Mouse (Mus musculus): ENCODE results near the gene Arhgap23. TPM values are rescaled to one million over a fixed set of nuclear protein-coding genes. Genes with fewer than 3 reads are reported as not detected.

Gene Arhgap23
- polyA plus RNA-seq, 1 experiment from 2014 or later, result 5.9 TPM

DNA sequence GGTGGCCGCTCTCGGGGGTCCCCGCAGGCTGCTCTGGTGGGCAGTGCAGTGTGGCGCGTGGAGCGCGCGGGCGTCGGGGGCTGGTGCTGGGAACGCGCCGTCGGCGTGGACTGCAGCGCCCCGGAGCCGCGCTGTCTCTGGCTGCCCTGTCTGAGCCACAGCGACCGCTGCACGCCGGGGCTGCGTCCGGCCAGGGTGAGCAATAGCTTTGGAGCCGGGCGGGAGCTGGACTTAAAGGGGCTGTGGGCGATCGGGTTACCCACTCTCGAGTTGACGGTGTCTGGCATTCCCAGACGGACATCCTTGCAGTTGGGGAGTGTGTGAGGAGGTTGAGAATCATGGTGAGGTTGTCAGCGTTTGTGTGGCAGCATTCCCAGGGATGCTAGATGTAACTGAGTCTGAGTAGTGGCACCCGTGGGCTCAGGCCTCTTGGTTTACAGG is 25.1 kb downstream of the Arhgap23 start:
- Histone ChIP-seq H3K4me3 (replicated peaks) (peak overlapping the region; percentile 71), H3K9me3 (replicated peaks) (no peaks in the 10 kb centered on the region), H3K4me2 (peak overlapping the region; percentile 79), H3K27me3 (no peaks in the 10 kb centered on the region), H3K27ac (peak overlapping the region; percentile 93), H3K9ac (peak overlapping the region; percentile 80), H3K4me1 (peaks cover 88% of the 10 kb centered on the region), H3K36me3 (peaks cover 23% of the 10 kb centered on the region)
- WGBS, result under 1% methylated on average over 34 of the region's 34 CpGs
- peak; percentile 37 for ATAC-seq (replicated peaks; ENCODE audit: low FRiP score)

DNA sequence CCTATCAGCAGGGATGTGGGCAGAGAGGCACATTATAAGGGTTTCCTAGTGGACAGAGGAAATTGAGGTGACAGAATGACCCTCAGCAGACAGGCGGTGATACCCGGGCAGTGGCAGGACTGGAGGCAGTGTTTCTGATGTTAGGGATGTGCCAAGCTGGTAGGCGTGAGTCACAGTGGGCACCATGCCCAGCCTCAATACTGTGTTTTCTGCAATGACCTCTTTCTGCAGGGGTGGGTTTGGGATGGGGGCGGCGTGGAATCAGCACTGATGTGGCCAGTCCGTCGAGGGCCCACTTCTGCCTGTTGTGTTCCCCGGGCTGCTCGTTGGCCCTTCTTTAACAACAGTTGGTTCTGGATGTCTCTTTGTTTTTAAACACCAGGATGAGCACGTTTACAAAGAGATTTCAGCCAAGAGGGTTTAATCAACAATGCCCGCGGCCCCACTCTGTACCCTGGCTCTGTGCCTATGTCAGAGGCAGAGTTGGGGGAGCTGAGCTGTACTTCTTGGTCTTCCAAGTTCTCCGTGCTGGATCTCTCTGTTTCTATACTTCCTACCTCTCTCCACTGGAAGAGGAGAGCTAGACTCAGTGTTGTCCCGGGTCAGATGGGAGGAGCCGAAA is 25.8 kb downstream of the Arhgap23 start:
- peak overlapping the region; percentile 80 for H3K9ac ChIP-seq
- H3K4me2 ChIP-seq, result peak overlapping the region; percentile 79
- H3K4me1 ChIP-seq, result peaks cover 83% of the 10 kb centered on the region
- no peak for ATAC-seq (replicated peaks; ENCODE audit: low FRiP score)
- H3K36me3 ChIP-seq, result peaks cover 30% of the 10 kb centered on the region
- H3K9me3 ChIP-seq (replicated peaks), result no peaks in the 10 kb centered on the region
- H3K4me3 ChIP-seq (replicated peaks), result peak overlapping the region; percentile 71
- 49% methylated on average over 15 of the region's 15 CpGs for WGBS
- no peaks in the 10 kb centered on the region for H3K27me3 ChIP-seq
- H3K27ac ChIP-seq, result peak overlapping the region; percentile 93

DNA sequence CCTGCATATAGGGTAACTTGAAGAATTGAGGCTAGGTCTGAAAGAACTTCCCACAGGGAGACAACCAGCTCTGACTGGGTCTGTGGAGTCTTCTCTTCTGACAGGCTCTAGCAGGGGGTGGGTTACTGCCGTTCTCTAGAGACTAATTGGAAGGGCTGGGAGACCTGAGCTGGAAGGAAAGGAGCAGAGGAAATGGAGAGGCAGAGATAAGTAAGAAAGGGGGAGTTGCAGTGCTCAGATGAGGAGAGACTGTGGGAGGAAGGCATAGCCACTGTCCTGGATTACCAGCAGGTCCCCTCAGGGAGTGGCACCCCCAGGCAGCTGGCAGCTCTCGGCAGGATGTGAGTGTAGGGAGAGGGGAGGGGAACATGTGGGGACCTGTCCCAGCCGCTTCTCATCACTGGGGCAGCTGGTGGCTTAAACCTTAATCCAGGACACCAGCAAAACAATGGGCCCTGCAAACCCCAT is 26.4 kb downstream of the Arhgap23 start:
- peak overlapping the region; percentile 93 for H3K27ac ChIP-seq
- H3K4me3 ChIP-seq (replicated peaks), result peak overlapping the region; percentile 71
- H3K27me3 ChIP-seq, result no peaks in the 10 kb centered on the region
- H3K9me3 ChIP-seq (replicated peaks), result no peaks in the 10 kb centered on the region
- peaks cover 82% of the 10 kb centered on the region for H3K4me1 ChIP-seq
- H3K36me3 ChIP-seq, result peaks cover 36% of the 10 kb centered on the region
- 11% methylated on average over 3 of the region's 3 CpGs for WGBS
- ATAC-seq (replicated peaks; ENCODE audit: low FRiP score), result no peak
- peak overlapping the region; percentile 25 for H3K9ac ChIP-seq
- peak overlapping the region; percentile 79 for H3K4me2 ChIP-seq

DNA sequence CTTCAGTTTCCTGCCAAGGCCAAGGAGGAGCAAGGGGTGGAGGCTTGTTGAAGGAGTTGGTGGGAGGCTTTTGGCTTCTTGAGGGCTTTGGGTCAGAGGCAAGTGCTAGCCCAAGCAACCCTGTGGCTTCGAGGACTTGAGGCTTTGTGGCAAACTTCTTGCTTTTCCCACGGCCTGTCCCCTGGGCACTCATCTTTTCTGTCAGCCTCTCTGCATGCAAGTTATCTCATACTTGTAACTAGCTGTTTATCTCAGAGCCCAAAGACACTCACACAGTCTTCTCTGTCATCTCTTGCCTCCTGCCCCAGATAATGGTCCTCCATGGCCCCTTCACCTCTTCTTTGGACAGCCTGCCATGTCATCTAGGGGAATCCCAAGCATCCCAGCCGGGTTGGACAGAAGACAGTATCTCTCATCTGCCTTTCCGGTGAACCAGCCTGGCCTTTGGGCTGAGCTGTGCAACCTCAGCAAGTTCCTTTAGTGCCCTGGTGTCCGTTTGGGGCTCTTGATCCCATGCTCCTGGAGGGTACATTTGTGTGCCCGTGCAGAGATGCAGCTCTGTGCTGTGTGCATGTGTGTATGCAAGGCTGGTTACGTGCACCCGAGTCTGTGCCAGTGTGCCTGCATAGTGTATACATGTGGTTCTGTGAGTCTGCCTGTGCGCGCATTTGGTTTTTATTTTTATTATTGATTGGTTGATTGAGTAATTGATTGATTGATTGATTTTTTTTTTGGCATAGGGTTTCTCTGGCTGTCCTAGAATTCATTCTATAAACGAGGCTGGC is 27.8 kb downstream of the Arhgap23 start:
- ATAC-seq (replicated peaks; ENCODE audit: low FRiP score), result no peak
- 84% methylated on average over 11 of the region's 11 CpGs for WGBS
- no peak overlapping the region for H3K27ac ChIP-seq
- no peak overlapping the region; the same call in 1 of the 2 replicates for H3K9ac ChIP-seq
- H3K27me3 ChIP-seq, result no peaks in the 10 kb centered on the region
- H3K4me3 ChIP-seq (replicated peaks), result no peak overlapping the region
- H3K36me3 ChIP-seq, result peaks cover 48% of the 10 kb centered on the region
- no peaks in the 10 kb centered on the region for H3K9me3 ChIP-seq (replicated peaks)
- H3K4me2 ChIP-seq, result peak overlapping the region; percentile 79
- H3K4me1 ChIP-seq, result peaks cover 68% of the 10 kb centered on the region

DNA sequence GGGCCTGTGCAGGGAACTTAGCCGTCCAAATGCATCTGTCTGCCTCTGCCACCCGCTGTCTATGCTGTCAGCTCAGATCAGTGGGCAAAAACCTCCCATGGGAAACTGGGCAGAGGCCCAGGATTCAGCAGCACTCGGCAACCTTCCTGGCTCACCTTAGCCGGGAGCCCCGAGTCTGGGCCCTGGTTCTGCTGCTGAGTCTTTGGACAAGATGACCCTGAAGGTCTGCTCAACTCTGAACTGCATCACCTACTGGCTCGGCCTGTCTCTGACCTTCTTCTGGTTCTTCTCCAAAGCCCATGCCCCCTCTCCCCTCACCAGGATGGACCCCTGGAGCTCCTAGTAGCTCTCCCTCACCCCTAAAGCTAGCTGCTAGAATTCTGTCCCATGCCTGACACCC is 30.3 kb downstream of the Arhgap23 start:
- 77% methylated on average over 6 of the region's 6 CpGs for WGBS
- Histone ChIP-seq H3K9ac (no peak overlapping the region), H3K27ac (no peak overlapping the region), H3K4me2 (no peak overlapping the region), H3K27me3 (no peaks in the 10 kb centered on the region), H3K4me3 (replicated peaks) (no peak overlapping the region), H3K36me3 (peaks cover 63% of the 10 kb centered on the region), H3K4me1 (peaks cover 65% of the 10 kb centered on the region), H3K9me3 (replicated peaks) (no peaks in the 10 kb centered on the region)
- no peak for ATAC-seq (replicated peaks; ENCODE audit: low FRiP score)

DNA sequence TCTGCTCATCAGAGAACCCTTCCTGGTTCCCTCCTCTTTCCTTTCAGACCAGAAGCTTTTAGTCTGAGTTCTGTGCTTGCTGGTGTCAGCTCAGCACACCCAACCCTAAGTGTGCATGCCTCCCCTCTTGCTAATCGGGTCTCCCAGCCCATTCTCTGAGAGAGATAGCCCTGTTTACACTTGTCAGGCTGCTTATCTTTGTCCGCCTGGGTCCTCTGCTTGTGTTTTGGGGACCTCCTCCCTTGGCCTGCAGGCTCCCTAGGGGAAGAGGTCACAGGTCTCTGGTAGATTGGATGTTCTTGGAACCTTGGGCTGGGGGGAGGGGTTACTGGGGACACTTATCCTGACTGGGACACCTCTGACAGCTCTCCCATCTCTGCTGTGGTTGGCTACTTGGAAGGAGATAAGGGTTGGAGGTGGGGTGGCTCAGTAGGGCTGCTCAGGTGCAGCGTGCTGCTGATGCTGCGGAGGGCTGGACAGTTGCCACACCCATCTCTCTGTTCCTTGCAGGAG is 30.7 kb downstream of the Arhgap23 start:
- H3K4me3 ChIP-seq (replicated peaks), result no peak overlapping the region
- peak; percentile 13; the same call in 1 of the 2 replicates for ATAC-seq (replicated peaks; ENCODE audit: low FRiP score)
- peaks cover 63% of the 10 kb centered on the region for H3K36me3 ChIP-seq
- WGBS, result 60% methylated on average over 4 of the region's 4 CpGs
- no peaks in the 10 kb centered on the region for H3K9me3 ChIP-seq (replicated peaks)
- H3K4me1 ChIP-seq, result peaks cover 65% of the 10 kb centered on the region
- H3K4me2 ChIP-seq, result no peak overlapping the region
- H3K27ac ChIP-seq, result no peak overlapping the region
- no peaks in the 10 kb centered on the region for H3K27me3 ChIP-seq
- H3K9ac ChIP-seq, result no peak overlapping the region

DNA sequence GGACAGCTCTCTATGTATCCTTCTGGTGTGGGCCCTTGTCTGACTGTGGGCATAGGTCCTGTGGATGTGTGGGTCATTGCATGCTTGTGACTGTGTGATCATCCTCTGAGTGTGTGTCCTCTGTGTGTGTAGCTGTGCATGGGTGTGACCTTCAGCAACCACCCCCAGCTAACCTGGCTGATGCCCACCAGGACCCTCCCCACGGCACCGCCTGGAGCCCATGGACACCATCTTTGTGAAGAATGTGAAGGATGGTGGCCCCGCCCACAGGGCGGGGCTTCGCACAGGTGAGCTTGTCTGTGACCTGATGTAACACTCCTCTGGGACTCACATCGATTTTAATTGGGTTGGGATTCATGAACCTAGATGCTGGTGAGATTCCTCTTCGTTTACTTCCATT is 32.6 kb downstream of the Arhgap23 start:
- H3K4me3 ChIP-seq (replicated peaks), result no peak overlapping the region
- H3K9me3 ChIP-seq (replicated peaks), result no peaks in the 10 kb centered on the region
- H3K27me3 ChIP-seq, result no peaks in the 10 kb centered on the region
- no peak overlapping the region for H3K9ac ChIP-seq
- H3K4me1 ChIP-seq, result peaks cover 56% of the 10 kb centered on the region
- 81% methylated on average over 7 of the region's 7 CpGs for WGBS
- no peak overlapping the region for H3K4me2 ChIP-seq
- ATAC-seq (replicated peaks; ENCODE audit: low FRiP score), result no peak
- H3K36me3 ChIP-seq, result peaks cover 80% of the 10 kb centered on the region
- no peak overlapping the region for H3K27ac ChIP-seq

DNA sequence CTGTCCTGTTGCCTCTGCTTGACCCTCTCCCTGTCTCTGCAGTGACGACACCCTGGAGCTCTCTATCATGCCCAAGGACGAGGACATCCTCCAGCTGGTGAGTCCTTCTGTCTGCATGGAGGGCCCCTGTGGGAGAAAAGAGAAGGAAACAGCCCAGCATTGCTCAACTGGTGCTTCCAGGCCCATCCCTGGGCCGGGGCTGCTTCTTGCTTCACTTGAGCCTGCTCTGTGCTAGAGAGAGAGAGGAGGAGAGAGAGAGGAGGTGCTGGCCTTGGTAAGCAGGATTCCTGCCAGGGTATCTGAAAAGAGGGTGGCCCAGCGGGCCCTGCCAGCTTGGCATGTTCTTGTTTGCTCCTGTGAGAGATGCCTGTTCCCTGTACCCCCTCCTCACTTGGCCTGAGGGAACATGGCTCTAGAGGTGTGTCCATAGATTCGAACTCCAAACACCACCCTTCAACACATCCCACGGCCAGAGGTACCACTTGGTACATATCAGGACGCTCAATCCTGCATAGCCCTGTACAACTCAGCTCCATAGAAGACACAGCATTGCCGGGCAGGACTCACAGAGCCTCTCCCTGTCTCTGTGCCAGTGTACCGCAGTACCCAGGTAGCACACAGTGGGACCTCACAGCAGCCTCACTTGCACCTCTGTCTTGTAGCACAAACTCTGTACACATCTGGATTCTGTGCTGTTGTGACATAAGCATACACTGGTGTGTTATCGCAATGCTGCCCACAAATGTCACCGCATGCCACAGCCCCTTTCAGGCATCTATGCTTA is 33.5 kb downstream of the Arhgap23 start:
- H3K9ac ChIP-seq, result no peak overlapping the region
- H3K4me1 ChIP-seq, result peaks cover 48% of the 10 kb centered on the region
- WGBS, result 81% methylated on average over 11 of the region's 11 CpGs
- no peak overlapping the region for H3K4me3 ChIP-seq (replicated peaks)
- peak overlapping the region; percentile 88; the same call in 1 of the 2 replicates for H3K27ac ChIP-seq
- peaks cover 81% of the 10 kb centered on the region for H3K36me3 ChIP-seq
- no peaks in the 10 kb centered on the region for H3K27me3 ChIP-seq
- H3K9me3 ChIP-seq (replicated peaks), result no peaks in the 10 kb centered on the region
- no peak for ATAC-seq (replicated peaks; ENCODE audit: low FRiP score)
- H3K4me2 ChIP-seq, result no peak overlapping the region

DNA sequence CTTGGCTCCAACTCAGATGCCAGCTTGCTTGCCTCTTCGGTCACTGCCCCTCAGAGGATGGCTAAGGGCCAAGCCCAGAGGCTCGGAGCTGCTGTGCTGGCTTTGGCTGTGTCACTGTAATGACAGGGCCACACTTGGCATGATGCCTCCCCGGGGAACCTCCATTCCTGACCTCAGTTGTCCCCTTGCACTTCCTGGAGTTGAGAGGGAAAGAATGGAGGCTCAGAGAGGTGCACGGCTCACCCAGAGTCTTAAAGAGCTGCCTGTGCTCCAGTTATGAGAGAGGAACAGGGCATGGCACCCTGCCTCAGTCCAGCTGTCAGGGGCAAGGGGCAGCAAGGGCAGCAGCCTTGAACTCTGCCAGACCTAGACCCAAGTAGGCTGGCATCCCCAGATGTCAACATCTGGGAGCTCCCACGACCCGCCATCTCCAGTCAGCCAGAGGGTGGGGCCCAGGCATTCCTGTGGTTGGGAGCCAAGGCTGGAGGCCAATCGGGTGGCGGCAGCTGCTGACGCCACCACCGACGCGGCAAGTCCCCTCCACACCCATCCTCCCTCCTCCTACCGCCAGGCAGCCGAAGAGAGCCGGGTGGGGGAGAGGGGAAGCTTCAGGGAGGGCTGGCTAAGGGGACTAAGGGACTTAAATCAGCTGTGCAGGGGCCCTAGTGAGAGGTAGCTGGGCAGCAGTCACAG is 34.4 kb downstream of the Arhgap23 start:
- H3K36me3 ChIP-seq, result peaks cover 80% of the 10 kb centered on the region
- no peaks in the 10 kb centered on the region for H3K9me3 ChIP-seq (replicated peaks)
- H3K4me2 ChIP-seq, result peak overlapping the region; percentile 68
- H3K27me3 ChIP-seq, result no peaks in the 10 kb centered on the region
- H3K4me3 ChIP-seq (replicated peaks), result peak overlapping the region; percentile 43
- H3K27ac ChIP-seq, result peak overlapping the region; percentile 88
- 15% methylated on average over 15 of the region's 15 CpGs for WGBS
- peak; percentile 78 for ATAC-seq (replicated peaks; ENCODE audit: low FRiP score)
- H3K4me1 ChIP-seq, result peaks cover 43% of the 10 kb centered on the region
- peak overlapping the region; percentile 35; the same call in 1 of the 2 replicates for H3K9ac ChIP-seq

DNA sequence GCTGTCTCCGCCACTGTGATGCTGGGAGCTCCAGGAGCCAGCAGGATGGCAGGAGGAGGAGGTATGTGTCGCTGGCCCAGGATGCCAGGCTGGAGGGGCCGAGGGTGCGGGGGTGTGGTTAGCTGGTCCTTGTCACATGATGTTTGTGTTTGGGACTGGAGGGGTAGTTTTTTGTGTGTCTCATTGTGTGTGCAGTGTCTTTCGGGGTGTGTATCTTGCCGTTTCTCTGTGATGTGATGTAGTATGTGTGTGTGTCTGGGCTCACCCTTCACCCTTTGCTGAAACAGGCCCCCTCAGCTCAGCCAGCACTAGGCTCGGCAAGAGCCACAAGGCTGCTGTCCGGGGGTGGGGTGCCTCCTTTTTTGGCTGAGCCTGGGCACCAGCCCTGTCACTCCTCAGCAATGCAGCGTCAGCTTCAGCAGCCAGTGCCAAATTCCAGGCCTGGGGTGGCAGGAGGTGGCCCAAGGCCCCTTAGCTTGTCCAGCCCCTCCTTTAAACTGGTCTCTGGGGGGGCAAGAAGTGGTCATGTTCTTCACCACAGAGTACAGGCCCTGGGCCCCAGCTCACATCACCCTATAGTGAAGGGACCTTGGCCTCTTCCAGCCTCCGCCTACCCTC is 35.1 kb downstream of the Arhgap23 start:
- ATAC-seq (replicated peaks; ENCODE audit: low FRiP score), result peak; percentile 26; the same call in 1 of the 2 replicates
- Histone ChIP-seq H3K9ac (peak overlapping the region; percentile 35; the same call in 1 of the 2 replicates), H3K36me3 (peaks cover 80% of the 10 kb centered on the region), H3K4me3 (replicated peaks) (peak overlapping the region; percentile 43), H3K27ac (peak overlapping the region; percentile 88), H3K9me3 (replicated peaks) (no peaks in the 10 kb centered on the region), H3K4me1 (peaks cover 43% of the 10 kb centered on the region), H3K27me3 (no peaks in the 10 kb centered on the region), H3K4me2 (peak overlapping the region; percentile 68)
- 20% methylated on average over 10 of the region's 10 CpGs for WGBS

DNA sequence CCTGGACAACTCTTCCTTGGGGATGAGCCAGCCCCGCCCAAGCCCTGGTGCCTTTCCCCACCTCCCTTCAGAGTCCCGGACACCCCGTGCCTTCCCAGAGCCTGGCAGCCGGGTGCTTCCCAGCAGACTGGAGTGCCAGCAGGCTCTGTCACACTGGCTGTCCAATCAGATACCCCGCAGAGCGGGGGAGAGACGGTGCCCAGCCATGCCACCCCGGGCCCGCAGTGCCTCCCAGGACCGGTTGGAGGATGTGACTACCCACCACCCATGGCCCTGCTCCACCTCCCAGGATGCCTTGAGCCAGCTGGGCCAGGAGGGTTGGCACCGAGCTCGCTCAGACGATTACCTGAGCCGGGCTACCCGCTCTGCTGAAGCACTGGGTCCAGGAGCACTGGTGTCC is 36.3 kb downstream of the Arhgap23 start:
- no peaks in the 10 kb centered on the region for H3K9me3 ChIP-seq (replicated peaks)
- H3K36me3 ChIP-seq, result peaks cover 80% of the 10 kb centered on the region
- 92% methylated on average over 15 of the region's 15 CpGs for WGBS
- no peak overlapping the region for H3K27ac ChIP-seq
- ATAC-seq (replicated peaks; ENCODE audit: low FRiP score), result no peak
- H3K27me3 ChIP-seq, result no peaks in the 10 kb centered on the region
- no peak overlapping the region for H3K9ac ChIP-seq
- peaks cover 47% of the 10 kb centered on the region for H3K4me1 ChIP-seq
- no peak overlapping the region for H3K4me3 ChIP-seq (replicated peaks)
- no peak overlapping the region for H3K4me2 ChIP-seq

All from kidney, embryonic 15.5 days (tissue).